Mouse (Mus musculus): ENCODE measurements around the gene Ccr4. TPM values are rescaled to one million over a fixed set of nuclear protein-coding genes. Genes with fewer than 3 reads are reported as not detected.

Ccr4 gene
- polyA plus RNA-seq, 1 experiment from 2014 or later: not detected

DNA sequence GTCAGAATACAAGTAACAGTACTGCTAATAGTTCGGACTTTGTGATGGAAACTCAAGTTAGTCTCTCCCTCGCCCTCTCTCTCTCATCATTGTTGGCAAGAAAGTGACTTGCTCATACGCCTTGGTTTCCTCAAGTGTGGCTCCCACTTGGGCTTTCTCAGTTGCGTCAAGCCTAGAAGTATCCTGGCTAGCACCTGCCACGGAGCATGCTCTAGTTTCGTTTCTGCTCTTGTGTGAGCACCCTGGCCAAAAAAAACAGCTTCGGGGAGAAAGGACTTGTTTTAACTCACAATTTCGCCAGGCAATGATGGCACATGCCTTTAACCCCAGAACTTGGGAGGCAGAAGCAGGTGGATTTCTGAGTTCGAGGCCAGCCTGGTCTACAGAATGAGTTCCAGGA is 27.7 kb downstream of the Ccr4 start:
- Histone ChIP-seq H3K9me3 (ENCODE audit: control insufficient read depth, low read length) (no peaks in the 10 kb centered on the region), H3K9ac (replicated peaks; ENCODE audit: low read length) (no peak overlapping the region), H3K4me2 (ENCODE audit: low read length) (no peak overlapping the region), H3K27me3 (ENCODE audit: control insufficient read depth, insufficient read depth, low read length) (no peaks in the 10 kb centered on the region), H3K36me3 (ENCODE audit: control insufficient read depth, insufficient read depth, low read length) (0 out of 2 replicates have a peak, but pooled peaks cover 4% of the 10 kb centered on the region), H3K27ac (replicated peaks; ENCODE audit: low read depth, low read length) (no peak overlapping the region), H3K4me1 (ENCODE audit: control insufficient read depth, insufficient read depth, low read length) (no peaks in the 10 kb centered on the region), H3K4me3 (replicated peaks; ENCODE audit: low read depth, low read length) (no peak overlapping the region)
- ATAC-seq (ENCODE audit: low FRiP score, low TSS enrichment) (no peak), DNase-seq (no peak)
- 94% methylated on average over 9 of the region's 9 CpGs for WGBS

DNA sequence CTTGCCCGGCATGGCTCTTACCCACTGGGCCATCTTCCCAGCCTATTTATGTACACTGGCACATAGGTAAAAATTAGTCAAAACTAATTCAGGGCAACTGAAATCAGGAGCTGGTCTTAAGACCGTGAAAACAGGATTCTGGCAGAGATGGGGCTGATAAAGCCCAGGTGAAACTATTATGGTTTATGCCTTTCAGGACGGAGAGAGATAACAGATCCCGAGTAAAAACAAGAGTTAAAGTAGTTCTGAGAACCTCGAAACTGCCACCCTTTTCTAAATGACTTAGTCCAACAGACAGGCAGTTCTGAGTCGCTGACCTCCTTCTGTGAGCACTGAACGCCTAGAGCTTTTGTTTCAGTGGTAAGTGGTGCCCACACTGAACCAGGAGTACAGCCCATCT is 32.8 kb downstream of the Ccr4 start:
- Histone ChIP-seq H3K4me2 (ENCODE audit: low read length) (no peak overlapping the region), H3K4me3 (replicated peaks; ENCODE audit: low read depth, low read length) (no peak overlapping the region), H3K36me3 (ENCODE audit: control insufficient read depth, insufficient read depth, low read length) (no peaks in the 10 kb centered on the region), H3K4me1 (ENCODE audit: control insufficient read depth, insufficient read depth, low read length) (no peaks in the 10 kb centered on the region), H3K27ac (replicated peaks; ENCODE audit: low read depth, low read length) (no peak overlapping the region), H3K9ac (replicated peaks; ENCODE audit: low read length) (no peak overlapping the region), H3K27me3 (ENCODE audit: control insufficient read depth, insufficient read depth, low read length) (no peaks in the 10 kb centered on the region), H3K9me3 (ENCODE audit: control insufficient read depth, low read length) (no peaks in the 10 kb centered on the region)
- no peak for ATAC-seq (ENCODE audit: low FRiP score, low TSS enrichment)
- no peak for DNase-seq
- 83% methylated on average over 7 of the region's 7 CpGs for WGBS

DNA sequence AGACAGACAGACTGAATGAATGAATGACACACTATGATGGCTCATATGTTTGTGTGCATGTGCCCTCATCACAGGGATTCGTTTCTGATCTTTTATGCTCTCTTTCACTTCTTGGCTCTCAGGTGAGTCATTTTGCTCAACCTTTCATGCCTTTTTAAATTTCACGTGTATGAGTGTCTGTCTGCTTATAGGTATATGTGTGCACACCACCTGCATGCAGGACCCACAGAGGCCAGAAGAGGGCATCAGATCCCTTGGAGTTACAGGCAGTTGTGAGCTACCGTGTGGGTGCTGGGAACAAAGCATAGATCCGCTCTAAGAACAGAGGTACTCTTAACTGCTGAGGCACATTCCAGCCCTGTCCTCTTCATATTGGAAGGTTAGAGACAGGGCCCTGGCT is 36.0 kb downstream of the Ccr4 start:
- ATAC-seq (ENCODE audit: low FRiP score, low TSS enrichment): no peak
- 94% methylated on average over 4 of the region's 4 CpGs for WGBS

DNA sequence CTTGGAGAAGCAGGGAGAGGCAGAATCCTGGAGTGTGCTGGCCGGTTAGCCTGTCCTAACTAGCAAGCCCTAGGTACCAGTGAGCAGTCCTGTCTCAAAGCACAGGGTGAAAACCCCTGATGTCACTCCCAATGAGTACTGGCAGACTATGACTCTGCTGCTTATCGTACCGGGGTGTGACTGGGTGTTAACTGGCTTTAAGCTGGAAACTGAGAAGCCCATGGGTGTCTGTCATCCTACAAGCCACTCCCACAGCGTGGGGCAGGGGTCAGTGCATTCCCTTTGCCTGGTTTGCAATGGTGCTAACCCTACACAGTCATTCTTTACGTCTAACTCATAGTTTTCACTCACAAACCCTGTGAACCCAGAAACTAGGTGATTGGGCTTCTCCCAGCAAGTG is 36.5 kb downstream of the Ccr4 start:
- 87% methylated on average over 5 of the region's 5 CpGs for WGBS
- DNase-seq: no peak
- Histone ChIP-seq H3K4me1 (ENCODE audit: control insufficient read depth, insufficient read depth, low read length) (no peaks in the 10 kb centered on the region), H3K27ac (replicated peaks; ENCODE audit: low read depth, low read length) (no peak overlapping the region), H3K4me3 (replicated peaks; ENCODE audit: low read depth, low read length) (no peak overlapping the region), H3K36me3 (ENCODE audit: control insufficient read depth, insufficient read depth, low read length) (peaks cover 11% of the 10 kb centered on the region; the same call in 1 of the 2 replicates), H3K27me3 (ENCODE audit: control insufficient read depth, insufficient read depth, low read length) (no peaks in the 10 kb centered on the region), H3K9ac (replicated peaks; ENCODE audit: low read length) (no peak overlapping the region), H3K9me3 (ENCODE audit: control insufficient read depth, low read length) (no peaks in the 10 kb centered on the region), H3K4me2 (ENCODE audit: low read length) (no peak overlapping the region)
- no peak for ATAC-seq (ENCODE audit: low FRiP score, low TSS enrichment)

More for the DNA sequence above, 36.0 kb downstream of the Ccr4 start:
- Histone ChIP-seq H3K4me2 (ENCODE audit: low read length) (no peak overlapping the region), H3K36me3 (ENCODE audit: control insufficient read depth, insufficient read depth, low read length) (peaks cover 9% of the 10 kb centered on the region; the same call in 1 of the 2 replicates), H3K4me1 (ENCODE audit: control insufficient read depth, insufficient read depth, low read length) (no peaks in the 10 kb centered on the region), H3K4me3 (replicated peaks; ENCODE audit: low read depth, low read length) (no peak overlapping the region), H3K9me3 (ENCODE audit: control insufficient read depth, low read length) (no peaks in the 10 kb centered on the region), H3K27me3 (ENCODE audit: control insufficient read depth, insufficient read depth, low read length) (no peaks in the 10 kb centered on the region), H3K27ac (replicated peaks; ENCODE audit: low read depth, low read length) (no peak overlapping the region), H3K9ac (replicated peaks; ENCODE audit: low read length) (no peak overlapping the region)
- DNase-seq: no peak

DNA sequence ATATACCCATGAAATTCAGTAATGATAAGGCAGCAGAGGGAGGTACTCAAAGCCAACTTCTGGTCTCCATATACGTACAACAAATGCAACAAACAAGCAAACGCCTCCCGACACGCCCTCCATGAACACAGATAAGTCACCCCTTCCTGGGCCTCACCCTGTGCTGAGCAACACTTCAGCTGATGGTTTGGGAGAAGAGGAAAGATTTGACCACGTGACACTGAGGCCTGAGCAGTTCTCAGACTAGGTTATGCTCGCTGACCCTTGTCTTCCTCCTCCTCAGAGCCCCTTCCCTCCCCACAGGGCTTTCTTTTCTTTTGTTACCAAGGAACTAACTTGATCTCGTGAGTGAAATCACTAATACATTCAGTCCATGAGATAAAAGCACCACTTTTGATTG is 37.8 kb downstream of the Ccr4 start:
- Histone ChIP-seq H3K9me3 (ENCODE audit: control insufficient read depth, low read length) (no peaks in the 10 kb centered on the region), H3K4me3 (replicated peaks; ENCODE audit: low read depth, low read length) (no peak overlapping the region), H3K4me1 (ENCODE audit: control insufficient read depth, insufficient read depth, low read length) (no peaks in the 10 kb centered on the region), H3K27ac (replicated peaks; ENCODE audit: low read depth, low read length) (no peak overlapping the region), H3K9ac (replicated peaks; ENCODE audit: low read length) (no peak overlapping the region), H3K4me2 (ENCODE audit: low read length) (no peak overlapping the region), H3K27me3 (ENCODE audit: control insufficient read depth, insufficient read depth, low read length) (no peaks in the 10 kb centered on the region), H3K36me3 (ENCODE audit: control insufficient read depth, insufficient read depth, low read length) (peaks cover 15% of the 10 kb centered on the region; the same call in 1 of the 2 replicates)
- DNase-seq (no peak), ATAC-seq (ENCODE audit: low FRiP score, low TSS enrichment) (no peak)
- 56% methylated on average over 7 of the region's 7 CpGs for WGBS

DNA sequence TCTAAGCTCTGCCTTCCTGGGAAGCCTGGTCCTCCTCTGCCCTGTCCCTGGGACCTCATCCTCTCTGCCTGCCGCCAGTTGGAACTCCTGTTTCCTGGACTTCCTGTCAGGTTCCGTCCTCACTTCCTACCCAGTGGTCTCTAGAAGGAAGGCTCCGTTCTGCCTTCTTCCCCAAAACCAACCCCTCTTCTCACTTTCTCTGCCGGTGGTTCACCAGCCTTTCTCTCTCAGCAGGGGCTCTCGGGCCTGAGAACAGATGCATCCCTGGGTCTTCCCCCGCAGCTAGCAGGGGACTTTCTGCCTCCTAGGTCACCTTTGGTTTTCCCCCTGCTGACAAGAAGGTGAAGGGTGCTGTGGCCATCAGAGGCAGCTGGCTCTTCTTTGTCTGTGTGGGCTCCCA is 39.3 kb downstream of the Ccr4 start:
- H3K36me3 ChIP-seq (ENCODE audit: control insufficient read depth, insufficient read depth, low read length): peaks cover 22% of the 10 kb centered on the region
- no peaks in the 10 kb centered on the region for H3K9me3 ChIP-seq (ENCODE audit: control insufficient read depth, low read length)
- H3K4me3 ChIP-seq (replicated peaks; ENCODE audit: low read depth, low read length): no peak overlapping the region
- H3K9ac ChIP-seq (replicated peaks; ENCODE audit: low read length): no peak overlapping the region
- no peaks in the 10 kb centered on the region for H3K27me3 ChIP-seq (ENCODE audit: control insufficient read depth, insufficient read depth, low read length)
- DNase-seq (no peak), ATAC-seq (ENCODE audit: low FRiP score, low TSS enrichment) (no peak)
- 90% methylated on average over 6 of the region's 6 CpGs for WGBS
- no peaks in the 10 kb centered on the region for H3K4me1 ChIP-seq (ENCODE audit: control insufficient read depth, insufficient read depth, low read length)
- H3K27ac ChIP-seq (replicated peaks; ENCODE audit: low read depth, low read length): no peak overlapping the region
- H3K4me2 ChIP-seq (ENCODE audit: low read length): no peak overlapping the region

DNA sequence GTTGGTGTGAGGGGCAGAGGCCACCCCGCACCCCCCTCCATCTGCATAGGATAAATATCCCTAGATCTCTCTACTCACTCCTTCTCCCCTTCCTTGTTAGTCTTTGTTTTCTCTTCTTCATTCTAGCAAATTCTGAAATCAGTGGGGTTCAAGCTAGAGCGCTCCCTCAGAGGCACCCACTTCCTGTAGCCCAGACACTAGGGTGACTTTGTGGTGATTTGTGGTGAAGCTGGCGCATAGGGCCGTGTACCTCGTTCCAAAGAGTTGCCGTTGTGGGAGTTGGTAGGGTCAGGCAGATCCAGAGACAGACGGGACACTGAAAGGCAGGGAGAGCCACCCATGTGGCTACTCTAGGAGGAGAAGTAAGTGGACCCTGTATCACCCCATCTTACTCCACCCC is 42.1 kb downstream of the Ccr4 start:
- Histone ChIP-seq H3K4me3 (replicated peaks; ENCODE audit: low read depth, low read length) (no peak overlapping the region), H3K4me2 (ENCODE audit: low read length) (no peak overlapping the region), H3K9ac (replicated peaks; ENCODE audit: low read length) (no peak overlapping the region), H3K27ac (replicated peaks; ENCODE audit: low read depth, low read length) (no peak overlapping the region), H3K36me3 (ENCODE audit: control insufficient read depth, insufficient read depth, low read length) (peaks cover 29% of the 10 kb centered on the region), H3K9me3 (ENCODE audit: control insufficient read depth, low read length) (no peaks in the 10 kb centered on the region), H3K27me3 (ENCODE audit: control insufficient read depth, insufficient read depth, low read length) (no peaks in the 10 kb centered on the region), H3K4me1 (ENCODE audit: control insufficient read depth, insufficient read depth, low read length) (no peaks in the 10 kb centered on the region)
- DNase-seq (no peak), ATAC-seq (ENCODE audit: low FRiP score, low TSS enrichment) (no peak)
- 93% methylated on average over 7 of the region's 7 CpGs for WGBS

DNA sequence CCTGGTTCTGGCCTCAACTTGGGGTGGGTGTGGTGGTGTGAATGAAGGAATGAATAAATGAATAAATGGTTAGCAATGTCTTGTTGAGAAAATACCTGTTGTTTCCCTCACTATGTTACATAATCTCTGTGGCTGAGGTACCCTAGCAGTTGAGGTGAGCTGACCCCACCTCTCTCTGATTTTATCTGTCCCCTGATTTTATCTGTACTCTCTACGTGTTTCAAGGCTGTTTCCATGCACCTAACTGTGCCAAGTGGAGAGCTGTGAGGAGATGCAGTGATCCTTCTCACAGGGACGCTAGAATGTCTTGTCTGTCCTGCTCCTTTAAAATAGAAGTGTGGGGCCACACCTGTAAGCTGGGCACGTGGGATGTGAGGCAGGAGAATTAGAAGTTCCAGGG is 46.3 kb downstream of the Ccr4 start:
- H3K27me3 ChIP-seq (ENCODE audit: control insufficient read depth, insufficient read depth, low read length): no peaks in the 10 kb centered on the region
- H3K4me1 ChIP-seq (ENCODE audit: control insufficient read depth, insufficient read depth, low read length): no peaks in the 10 kb centered on the region
- H3K9me3 ChIP-seq (ENCODE audit: control insufficient read depth, low read length): no peaks in the 10 kb centered on the region
- no peak for DNase-seq
- H3K9ac ChIP-seq (replicated peaks; ENCODE audit: low read length): no peak overlapping the region
- no peak overlapping the region for H3K27ac ChIP-seq (replicated peaks; ENCODE audit: low read depth, low read length)
- peaks cover 24% of the 10 kb centered on the region for H3K36me3 ChIP-seq (ENCODE audit: control insufficient read depth, insufficient read depth, low read length)
- no peak overlapping the region for H3K4me3 ChIP-seq (replicated peaks; ENCODE audit: low read depth, low read length)
- 93% methylated on average over 3 of the region's 3 CpGs for WGBS
- no peak overlapping the region for H3K4me2 ChIP-seq (ENCODE audit: low read length)
- no peak for ATAC-seq (ENCODE audit: low FRiP score, low TSS enrichment)

DNA sequence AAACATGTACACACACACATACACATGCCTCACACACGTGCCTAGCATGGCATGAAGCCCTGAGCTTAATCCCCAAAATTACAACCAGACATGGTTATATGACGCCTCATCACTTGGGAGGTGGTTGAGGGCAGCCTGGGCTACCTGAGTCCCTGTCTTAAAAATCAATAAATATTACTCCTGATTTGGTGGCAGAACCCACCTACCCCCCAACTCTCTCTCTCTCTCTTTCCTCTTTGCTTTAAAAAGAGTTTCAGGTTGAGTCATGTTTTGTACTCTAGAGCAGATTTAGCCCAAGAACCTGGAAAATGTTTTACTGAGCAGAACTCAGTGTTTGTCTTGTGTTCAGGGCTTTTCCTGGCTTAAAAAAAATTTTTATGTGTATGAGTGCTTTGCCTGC is 49.3 kb downstream of the Ccr4 start:
- no peak overlapping the region for H3K4me2 ChIP-seq (ENCODE audit: low read length)
- 88% methylated on average over 2 of the region's 2 CpGs for WGBS
- DNase-seq (no peak), ATAC-seq (ENCODE audit: low FRiP score, low TSS enrichment) (no peak)
- H3K9ac ChIP-seq (replicated peaks; ENCODE audit: low read length): no peak overlapping the region
- no peaks in the 10 kb centered on the region for H3K4me1 ChIP-seq (ENCODE audit: control insufficient read depth, insufficient read depth, low read length)
- H3K9me3 ChIP-seq (ENCODE audit: control insufficient read depth, low read length): no peaks in the 10 kb centered on the region
- no peak overlapping the region for H3K4me3 ChIP-seq (replicated peaks; ENCODE audit: low read depth, low read length)
- H3K27ac ChIP-seq (replicated peaks; ENCODE audit: low read depth, low read length): no peak overlapping the region
- H3K36me3 ChIP-seq (ENCODE audit: control insufficient read depth, insufficient read depth, low read length): peaks cover 14% of the 10 kb centered on the region; the same call in 1 of the 2 replicates
- H3K27me3 ChIP-seq (ENCODE audit: control insufficient read depth, insufficient read depth, low read length): no peaks in the 10 kb centered on the region

All from midbrain, embryonic 14.5 days (tissue).